Mouse (Mus musculus) embryo, embryonic 11 days (tissue): ENCODE measurements at regions not wholly inside any gene's neighbourhood (a gene's known extent, or its start where the extent isn't known, plus 50 kb on each side); places are given as distances from the start of the nearest gene placed in this dataset.
A peak's percentile ranks its signal among the peaks of the same experiment; 100 is the strongest.

Experiments used
- DNase-seq: peaks from one replicate; pipeline ENCODE4 v3.0.0-alpha.2; 2015

- DNase-seq, result peak; percentile 45
These were observed 49.8 kb upstream of the Sipa1l2 start for GRCm38 (mm10) chr8:125619336-125619906.
